Mouse (Mus musculus) gastrocnemius, adult 18-20 months (tissue): ENCODE data around the gene Gnb5. TPM values are rescaled to one million over a fixed set of nuclear protein-coding genes. Genes with fewer than 3 reads are reported as not detected.
A peak's percentile ranks its signal among the peaks of the same experiment; 100 is the strongest.

Experiments used
- DNase-seq: peaks from one replicate; pipeline ENCODE4 v3.0.0; 2021; ENCODE audit warnings: low spot score
- total RNA-seq, 2 experiments: library from RNA; stranded (reverse); gene quantifications; 2 replicates each; pipeline ENCODE4 v1.2.3; 2021

Gnb5 gene
- total RNA-seq, 2 experiments from 2014 or later: 12.1 to 12.6 TPM

DNA sequence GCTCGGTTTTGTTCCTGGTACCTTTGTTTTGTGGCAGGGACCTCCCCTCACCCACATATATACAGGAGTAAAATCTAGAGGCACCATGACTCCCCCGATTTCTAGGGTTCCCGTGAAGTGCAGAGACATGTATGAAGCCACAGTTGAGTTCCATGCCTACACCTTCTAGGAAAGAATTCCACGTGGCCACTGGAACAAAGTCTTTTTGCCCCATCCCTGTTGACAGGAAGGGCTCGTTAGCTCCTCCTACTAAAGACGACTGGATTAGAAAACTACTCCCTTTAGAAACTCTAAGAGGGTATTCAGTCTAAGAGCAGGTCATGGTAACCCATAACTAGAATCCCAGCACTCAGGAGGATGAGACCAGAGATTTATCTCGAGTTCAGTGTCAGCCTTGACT is 1.8 kb upstream of the Gnb5 start:
- no peak for DNase-seq

- no peak for DNase-seq
These were observed 927 bp downstream of the Gnb5 start for GRCm38 (mm10) chr9:75307015-75307414.

DNA sequence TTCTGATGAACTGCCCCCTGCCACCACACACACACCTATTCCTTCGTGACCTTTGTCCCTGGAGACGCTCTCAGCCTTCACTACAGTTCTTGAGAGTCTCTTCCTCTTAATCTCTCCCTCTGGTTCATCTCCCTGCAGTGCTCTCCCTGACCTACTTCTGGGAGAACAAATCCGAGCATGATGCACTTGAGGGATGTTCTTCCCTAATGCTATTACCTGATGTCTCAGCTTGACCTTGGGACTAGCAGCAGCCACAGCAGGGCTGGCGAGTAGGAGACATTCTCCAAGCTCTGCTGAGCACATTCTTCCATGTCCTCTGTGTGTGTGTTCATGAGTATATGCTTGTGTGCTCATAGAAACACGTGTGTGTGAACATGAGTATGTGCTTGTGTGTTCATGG is 2.5 kb downstream of the Gnb5 start:
- no peak for DNase-seq

DNA sequence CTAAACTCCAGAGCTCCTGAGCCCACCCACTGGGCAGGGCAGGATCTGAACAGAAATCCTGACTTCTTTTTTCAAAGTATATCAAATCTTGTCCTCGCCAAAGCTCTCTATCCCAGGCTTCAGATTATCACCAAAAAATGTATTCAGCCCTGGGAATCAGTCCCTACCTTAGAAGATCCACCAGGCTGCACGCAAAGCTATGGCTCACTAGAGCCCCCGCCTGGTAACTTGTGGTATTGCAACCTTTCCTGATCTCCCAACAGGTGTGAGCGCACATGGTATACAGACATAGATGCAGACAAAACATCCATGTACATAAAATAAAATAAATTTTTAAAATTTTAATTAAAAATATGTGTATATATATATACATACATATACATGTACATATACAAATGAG is 5.9 kb downstream of the Gnb5 start:
- DNase-seq: peak; percentile 78

DNA sequence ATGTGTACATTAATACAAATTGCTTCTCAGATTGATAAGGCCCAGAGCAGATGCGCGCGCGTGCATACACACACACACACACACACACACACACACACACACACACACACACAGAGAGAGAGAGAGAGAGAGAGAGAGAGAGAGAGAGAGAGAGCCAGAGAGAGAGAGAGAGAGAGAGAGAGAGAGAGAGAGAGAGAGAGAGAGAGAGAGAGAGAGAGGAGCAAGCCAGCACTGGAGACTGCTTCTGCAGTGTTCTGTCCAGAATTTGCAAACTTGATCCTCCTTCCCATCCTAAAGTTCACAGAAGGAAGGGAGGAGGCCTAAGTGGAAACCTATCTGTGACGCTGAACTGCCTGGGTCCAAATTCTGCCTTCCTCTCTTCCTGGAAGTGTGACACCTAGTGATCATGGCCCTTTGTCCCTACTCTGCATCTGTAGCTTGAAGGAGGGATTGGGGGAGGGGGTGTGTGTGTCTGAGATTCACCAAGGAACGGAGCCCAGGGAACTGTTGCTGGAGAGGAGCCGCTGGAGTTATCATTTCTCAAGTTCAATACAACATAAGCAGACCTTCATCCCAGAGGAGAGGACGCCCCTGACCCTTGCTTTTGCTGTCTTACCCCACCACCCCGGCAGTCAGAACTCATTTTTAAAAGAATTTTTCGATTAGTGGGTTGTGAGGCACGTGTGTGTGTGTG is 7.2 kb downstream of the Gnb5 start:
- no peak for DNase-seq

DNA sequence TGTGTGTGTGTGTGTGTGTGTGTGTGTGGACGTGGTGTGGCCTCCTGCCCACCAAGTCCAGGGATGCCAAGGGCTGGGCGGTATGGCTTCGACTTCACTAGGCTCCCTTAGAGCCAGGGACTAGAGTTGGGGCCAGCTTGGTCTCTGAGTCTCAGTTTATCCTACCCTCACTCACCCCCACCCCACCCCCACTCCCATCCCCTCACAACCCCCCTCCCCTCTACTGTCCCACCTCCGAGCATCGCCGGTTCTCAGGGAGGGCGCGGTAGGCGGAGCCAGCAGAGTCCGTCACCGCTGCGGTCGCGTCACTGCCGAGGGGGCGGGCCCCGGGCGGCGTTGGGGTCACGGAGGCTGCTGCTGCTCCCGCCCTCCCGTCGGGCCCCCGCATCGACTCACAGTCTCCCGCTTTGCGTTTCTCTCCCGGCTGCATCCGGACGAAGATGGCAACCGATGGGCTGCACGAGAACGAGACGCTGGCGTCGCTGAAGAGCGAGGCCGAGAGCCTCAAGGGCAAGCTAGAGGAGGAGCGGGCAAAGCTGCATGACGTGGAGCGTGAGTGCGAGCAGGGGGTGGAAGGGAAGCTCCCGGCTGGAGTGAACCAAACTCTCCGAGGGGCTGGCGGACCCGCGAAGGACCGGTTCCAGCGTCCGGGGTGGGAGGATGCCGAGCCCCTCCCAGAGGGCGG is 7.9 kb downstream of the Gnb5 start:
- peak; percentile 75 for DNase-seq

DNA sequence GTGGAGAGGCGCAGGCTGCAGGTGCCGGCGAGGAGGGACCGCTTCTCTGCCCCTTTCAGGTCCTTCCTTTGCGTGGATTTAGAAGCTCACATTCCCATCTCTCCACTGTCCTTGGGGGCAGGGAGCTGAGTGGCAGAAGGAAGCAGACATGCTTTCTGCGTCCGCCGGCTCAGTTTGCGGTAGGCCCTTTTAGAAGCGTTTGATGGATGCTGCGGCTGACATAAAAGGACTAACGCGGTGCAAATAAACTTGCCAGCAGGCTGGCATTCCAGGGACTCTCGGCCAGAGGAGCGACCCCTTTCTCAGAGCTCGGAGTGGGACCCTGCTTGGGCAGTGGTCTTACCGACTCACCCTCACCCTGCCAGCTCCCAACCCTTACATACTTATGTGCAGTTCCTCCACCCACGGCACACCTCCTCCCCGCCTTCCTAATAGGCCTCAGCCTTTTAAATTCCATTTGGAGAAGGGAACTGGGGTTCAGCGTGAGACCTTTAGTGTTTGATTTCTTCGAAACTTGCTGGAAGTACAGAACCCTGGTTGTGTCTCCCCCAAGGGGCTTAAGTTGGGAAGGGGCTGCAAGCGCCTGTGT is 8.5 kb downstream of the Gnb5 start:
- DNase-seq: no peak

DNA sequence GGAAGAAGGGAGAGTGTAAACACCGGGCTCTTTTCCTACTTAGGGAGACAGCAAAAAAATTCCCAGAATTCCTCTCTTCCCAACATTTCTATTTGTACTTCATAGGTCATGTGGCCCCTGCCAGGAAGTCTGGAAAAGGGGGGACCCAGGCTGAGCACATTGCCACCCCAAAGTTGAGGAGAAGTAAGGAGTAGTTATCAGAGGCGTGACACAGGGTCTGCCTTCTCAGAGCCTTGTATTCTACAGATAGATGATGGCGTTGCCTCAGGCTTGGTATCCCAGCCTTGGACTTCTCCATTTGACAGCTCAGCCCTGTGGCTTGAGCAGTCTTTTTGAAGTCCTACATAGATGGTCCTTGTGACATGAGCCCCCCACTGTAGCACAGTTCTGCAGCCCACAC is 9.2 kb downstream of the Gnb5 start:
- no peak for DNase-seq

DNA sequence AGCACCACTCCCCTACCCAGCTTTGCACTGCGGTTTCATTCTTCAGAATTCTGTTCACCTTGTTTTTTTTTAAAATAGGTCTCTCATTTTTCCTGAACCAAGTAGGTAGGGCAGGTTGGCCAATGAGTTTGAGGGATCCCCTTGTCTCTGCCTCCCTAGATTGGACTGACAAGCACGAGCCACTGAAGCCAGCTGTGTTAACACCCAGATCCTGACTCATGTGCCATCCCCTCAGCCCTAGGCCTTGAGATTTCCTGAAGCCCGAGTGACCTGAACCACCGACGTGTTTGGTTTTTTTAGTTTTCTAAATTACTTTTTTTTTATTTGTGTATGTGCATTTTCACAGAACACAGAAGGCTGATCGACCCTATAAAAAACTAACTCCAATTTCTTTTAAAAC is 10.7 kb downstream of the Gnb5 start:
- no peak for DNase-seq

GRCm38 (mm10) chr9:75318196-75318595 is 12.1 kb downstream of the Gnb5 start:
- no peak for DNase-seq

DNA sequence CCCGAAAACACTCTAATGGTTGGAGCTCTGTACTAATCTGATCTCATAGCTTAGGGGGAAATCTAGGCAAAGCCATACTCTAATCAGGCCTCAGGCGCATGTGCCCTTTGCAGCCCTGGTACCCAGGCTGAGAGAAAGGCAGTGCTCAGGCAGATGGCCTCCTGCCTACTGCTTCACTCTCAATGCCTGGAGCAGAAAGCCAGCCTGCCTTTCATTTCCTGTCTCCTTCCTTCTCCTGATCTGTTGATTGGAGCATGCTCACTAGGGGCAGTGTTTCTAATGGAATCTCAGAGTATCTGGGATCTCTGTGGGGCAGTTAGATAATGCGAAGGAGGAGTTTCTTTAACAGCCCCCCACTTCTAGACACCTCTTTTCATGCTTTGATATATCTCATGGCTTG is 13.3 kb downstream of the Gnb5 start:
- no peak for DNase-seq

DNA sequence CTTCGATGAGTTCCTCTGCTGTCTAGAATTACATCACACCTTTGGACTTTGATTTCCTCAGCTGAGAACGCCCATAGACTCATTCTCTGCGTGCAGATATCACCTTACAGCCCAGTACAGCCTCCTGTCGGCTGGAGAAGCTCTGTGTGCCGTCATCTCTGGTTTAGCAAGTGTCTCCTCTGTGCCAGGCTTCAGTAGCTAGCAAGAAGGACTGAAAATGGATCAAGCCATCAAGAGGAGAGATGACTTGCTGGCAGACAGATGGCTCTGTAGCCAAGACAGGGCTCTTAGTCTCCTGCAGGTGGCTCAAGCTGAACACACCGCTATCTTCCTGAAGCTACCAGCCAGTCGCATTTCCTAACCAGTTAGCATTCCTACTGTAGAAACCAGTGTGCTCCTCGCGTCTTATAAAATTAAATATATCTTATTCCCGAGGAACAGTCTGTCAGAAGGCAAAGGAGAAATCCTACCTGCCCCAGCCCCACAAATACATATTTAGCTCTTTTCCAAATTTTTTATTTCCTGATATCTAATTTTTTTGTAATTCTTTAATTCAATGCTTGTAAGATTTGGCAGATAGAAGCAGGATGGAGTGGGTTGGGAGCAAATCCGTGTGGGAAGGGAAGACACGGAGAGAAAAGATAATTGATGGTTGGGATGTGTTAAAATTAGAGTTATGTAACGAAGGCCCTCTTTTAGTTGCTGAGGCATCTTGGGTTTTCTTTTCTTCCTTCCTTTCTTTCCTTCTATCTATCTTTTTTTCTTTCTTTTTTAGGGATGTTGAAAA is 16.2 kb downstream of the Gnb5 start:
- DNase-seq: no peak

- DNase-seq: no peak
These were observed 22.0 kb downstream of the Gnb5 start for GRCm38 (mm10) chr9:75328047-75328446.

- DNase-seq: no peak
These were observed 24.7 kb downstream of the Gnb5 start for GRCm38 (mm10) chr9:75330821-75331220.

GRCm38 (mm10) chr9:75334440-75334839 is 28.4 kb downstream of the Gnb5 start:
- no peak for DNase-seq

- DNase-seq: no peak
These were observed 31.9 kb downstream of the Gnb5 start for GRCm38 (mm10) chr9:75338016-75338415.

DNA sequence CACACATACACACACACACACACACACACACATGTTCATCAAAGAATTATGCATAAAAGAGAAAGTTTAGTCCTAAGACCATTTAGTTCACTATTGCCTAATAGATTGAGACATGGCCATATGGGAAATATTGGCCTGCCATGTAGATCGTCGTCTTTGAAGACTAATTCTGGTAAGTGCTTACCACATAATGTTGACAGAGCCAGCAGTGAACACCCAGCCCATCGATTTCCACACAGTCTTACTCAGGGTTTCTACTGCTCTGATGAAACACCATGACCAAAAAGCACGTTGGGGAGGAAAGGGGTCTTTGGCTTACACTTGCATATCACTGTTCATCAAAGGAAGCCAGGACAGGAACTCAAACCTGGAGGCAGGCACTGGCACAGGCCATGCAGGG is 36.3 kb downstream of the Gnb5 start:
- no peak for DNase-seq

- no peak for DNase-seq
These were observed 41.4 kb downstream of the Gnb5 start, which contains the start of gene Bcl2l10 for GRCm38 (mm10) chr9:75347458-75347857. Bcl2l10 (plus strand) TSS chr9:75347758.

- no peak for DNase-seq
These were observed 42.0 kb downstream of the Gnb5 start for GRCm38 (mm10) chr9:75348066-75348465.

GRCm38 (mm10) chr9:75348641-75349040 is 42.6 kb downstream of the Gnb5 start:
- DNase-seq: no peak

- DNase-seq: no peak
These were observed 47.0 kb downstream of the Gnb5 start for GRCm38 (mm10) chr9:75353094-75353493.

DNA sequence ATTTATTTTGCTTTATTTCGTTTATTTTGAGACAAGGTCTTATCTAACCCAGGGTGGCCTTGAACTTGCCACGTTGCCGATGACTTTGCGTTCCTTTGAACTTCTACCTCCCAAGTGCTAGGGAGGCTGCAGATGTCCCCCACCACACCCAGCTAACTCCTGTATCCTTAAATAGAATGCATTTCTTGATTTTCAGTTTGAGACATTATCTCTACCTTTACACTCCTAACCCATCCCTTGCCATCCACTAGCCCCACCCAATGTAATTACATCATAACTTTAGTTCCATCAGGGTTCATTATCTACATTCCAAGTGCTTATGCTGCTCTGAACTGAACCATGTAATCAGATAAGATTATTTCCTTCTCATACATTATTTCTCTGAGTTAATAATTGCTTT is 49.7 kb downstream of the Gnb5 start:
- DNase-seq: no peak
